Mouse (Mus musculus) c-Kit-negative CD71-positive TER-119-positive erythroid progenitor cells, embryonic 14.5 days (primary cell): Measurements from ENCODE around the gene Golga2.

Source experiments
- DNase-seq: peaks from one replicate; pipeline ENCODE4 v3.0.0-alpha.2; 2013; ENCODE audit warnings: low read depth, low spot score

Gene Golga2

DNA sequence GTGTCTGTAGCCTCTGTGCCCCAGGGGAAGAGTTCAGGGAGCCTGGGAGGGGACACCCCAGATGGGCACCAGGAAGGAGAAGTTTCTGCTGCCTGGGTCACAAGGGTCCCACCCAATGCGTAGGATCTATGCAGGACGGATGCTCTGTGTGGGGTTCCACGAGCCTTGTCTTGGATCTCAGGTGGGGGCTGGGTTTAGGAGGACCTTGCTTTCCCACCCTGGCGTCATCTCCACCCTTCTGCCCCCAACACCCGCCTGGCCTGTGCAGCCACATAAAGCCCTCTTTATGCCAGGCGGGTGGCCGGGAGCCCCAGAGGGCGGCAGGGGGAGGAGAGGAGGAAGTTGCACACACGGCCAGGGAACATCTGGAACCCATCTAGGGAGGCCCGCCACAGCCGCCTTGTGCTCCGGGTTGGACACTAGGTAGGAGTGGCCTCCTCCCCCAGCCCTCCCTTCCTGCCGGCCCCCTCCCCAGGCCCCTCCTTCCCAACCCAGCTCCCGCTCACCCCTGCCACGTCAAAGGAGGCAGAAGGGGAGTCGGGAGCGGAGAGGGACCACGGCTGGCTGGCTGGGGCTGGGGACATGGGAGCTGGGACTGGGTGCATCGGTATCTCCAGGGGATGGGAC, 30.7 kb downstream of the Golga2 start:
- no peak for DNase-seq

DNA sequence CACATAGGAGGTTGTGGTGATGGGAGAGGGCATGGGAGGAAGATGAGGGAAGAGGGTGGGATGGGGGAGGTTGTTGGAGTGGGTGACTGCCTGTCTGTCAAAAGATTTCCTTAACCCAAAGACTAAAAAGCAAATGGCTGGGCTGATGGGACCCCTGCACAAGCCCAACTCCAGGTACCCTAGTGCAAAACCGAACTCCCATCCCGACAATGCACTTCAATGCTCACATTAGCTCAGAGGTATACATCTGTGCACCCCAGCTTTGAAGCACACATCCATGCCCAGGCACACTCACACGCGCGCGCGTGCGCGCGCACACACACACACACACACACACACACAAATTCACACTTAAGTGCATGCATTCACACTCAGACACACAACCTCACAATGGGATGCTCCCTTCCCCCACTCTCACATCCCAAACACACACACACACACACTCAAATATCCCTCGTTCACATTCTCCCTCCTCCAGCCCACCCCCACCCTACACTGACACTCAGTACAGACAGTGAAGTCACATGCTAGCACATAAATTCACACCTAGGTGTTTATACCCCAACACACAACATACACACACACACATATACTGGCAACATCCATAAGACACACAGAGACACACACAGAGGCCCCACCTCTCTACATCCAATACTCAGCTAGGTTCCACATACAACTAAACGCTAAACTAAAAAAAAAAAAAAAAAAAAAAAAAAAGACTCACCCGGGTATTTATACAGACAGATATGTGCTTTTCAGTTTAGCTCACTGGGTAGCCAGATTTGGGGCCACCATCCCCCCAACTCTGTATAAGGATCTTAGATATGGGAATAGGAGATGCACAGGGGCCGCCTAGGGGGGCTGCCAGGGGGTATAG, 31.8 kb downstream of the Golga2 start:
- no peak for DNase-seq

DNA sequence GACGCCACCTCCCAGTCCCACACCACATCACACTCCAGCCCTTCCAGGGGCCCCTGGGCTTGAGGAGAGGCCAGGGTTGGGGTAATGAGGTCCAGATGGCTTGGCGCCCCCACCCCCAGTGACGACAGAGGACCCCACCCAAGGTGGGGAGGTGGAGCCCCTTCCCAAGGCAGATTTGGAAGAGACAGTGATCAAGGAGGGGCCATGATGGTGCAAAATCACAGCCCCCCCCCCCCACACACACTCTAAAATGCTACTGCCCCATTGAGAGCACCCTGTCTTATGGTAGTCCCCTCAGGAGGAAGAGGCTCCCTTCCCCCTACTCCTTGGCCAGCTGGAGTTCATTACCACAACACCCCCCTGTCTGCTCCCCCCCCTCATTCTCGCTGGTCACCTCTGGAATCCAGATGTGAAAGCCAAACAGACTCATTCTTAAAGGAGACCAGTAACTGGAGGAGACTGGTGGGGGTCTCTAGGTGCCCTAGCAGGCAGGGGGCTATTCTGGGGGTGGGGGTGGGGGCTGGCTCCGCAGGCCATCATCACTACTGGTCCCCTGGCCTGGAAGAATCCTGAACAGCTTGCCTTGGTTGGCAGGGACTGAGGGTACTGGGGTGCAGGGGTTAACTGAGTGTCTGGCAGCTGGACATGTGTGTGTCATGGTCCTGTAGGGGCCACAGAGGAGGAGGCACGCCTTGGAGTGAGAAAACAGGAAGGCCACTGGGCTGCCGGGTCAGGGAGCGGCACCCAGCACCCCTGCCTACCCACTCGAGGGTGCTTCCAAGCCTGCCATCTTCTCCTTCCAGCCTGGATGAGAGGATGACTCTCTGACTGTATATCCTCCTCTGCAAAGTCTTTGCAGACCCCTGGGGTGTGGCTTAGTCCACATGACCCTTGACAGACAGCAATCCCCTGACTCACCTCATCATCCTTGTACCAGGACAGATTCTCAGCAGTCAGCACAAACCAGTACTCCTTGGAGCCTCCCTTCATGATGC, 32.7 kb downstream of the Golga2 start:
- no peak for DNase-seq

DNA sequence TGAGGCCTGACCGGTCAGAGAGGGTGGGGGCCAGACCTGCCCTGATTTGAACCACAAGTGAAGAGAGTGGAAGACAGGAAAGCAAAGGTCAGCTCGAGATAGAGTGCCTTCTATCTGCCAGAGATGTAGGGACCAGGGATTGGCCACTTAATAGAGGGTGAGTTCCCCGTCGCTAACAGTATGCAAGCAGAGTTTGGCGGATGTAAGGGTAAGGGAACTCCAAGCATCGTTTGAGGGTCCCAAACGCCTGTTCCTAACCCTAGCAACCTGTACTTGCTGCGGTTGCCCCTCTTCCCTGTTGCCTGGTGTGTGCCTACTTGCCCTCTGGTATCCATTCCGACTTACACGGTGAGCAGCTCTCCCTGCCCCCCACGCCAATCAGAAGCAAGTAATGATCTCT, 33.5 kb downstream of the Golga2 start:
- no peak for DNase-seq

DNA sequence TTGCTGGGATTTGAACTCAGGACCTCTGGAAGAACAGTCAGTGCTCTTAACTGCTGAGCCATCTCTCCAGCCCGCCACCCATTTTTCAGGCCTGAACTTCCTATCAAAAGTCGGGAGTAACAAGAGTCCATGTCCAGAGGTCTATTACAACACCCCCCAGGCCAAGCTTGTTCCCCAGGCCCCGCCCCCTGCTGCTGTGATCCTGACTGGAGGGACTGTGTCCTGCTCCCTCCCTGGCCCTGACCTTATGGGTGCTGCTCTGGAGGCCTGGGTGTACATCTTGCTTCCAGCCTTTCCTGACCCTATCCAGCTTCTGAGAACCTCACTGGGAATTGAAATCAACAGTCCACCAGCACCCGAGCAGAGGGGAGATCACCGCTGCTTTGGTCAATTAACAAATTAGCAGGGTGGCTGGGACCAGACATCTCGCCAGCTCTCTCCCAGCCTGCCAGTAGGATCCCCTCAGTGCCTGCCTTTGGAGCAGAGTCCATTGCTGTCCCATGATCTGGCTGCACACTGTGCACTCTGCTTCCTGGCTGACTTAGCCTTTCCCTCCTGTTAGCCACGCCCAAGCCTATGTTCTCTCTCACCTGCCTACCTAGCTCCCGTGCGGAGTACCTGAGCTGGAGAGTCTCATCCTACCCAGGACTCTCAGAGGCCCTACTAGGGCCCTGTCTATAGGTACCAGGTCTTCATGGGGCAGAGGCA, 34.6 kb downstream of the Golga2 start:
- no peak for DNase-seq

DNA sequence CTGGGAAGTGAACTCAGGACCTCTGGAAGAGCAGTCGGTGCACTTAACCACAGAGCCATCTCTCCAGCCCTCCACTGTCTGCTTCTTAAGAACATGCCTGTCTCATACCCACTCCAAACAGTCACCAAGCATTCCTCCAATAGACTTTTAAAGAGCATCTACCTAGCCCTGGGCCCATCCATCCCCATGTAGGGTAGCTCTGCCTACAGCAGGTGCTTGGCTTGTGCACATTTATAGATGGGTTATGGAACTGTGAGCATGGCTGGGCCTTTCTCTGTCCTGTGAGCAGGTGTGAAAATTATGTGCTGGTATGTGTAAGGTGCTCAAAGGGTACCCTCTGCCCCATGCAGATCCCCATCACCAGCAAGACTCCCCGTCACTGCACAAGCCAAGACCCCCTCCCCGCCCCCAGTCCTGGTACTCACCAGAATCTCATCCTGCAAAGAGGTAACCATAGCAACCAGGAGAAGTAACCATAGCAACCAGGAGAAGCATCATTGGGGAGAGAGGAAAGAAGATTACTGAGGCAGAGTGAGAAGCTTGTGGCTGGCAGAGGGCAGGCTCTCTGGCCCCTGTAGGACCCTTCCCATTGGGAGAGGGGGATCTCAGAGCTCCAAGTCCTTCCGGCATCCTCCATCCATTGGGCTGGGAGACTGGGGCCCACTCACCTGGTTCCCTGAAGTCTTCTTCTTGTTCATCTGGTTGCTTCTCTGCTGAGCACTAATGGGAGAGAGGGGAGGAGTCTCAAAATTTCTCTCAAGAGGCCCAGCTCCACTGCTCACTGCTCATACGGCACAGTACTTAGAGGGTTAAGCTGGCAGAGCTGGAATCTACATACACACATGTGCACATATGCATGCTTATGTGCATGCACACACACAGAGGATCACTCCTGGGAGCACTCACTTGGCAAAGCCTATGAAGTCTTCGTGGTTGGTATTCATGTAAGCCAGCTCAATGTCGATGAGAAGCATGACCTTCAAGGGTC, 35.9 kb downstream of the Golga2 start:
- no peak for DNase-seq

DNA sequence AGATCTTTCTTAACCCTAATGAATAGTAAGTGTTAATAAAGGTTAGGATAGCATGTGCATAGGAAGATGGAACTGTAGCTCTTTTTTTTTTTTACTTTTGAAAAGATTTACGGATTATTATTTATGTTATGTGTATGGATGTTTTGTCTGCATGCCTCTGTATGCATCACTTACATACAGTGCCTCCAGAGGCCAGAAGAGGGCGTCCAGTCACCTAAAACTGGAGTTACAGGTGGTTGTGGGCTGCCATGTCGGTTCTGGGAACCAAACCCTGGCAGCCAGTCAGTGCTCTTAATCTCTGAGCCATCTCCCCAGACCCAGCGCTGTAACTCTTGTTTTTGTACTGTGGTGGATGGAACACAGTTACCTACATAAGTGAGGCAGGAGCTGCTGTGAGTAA, 37.1 kb downstream of the Golga2 start:
- DNase-seq = no peak

DNA sequence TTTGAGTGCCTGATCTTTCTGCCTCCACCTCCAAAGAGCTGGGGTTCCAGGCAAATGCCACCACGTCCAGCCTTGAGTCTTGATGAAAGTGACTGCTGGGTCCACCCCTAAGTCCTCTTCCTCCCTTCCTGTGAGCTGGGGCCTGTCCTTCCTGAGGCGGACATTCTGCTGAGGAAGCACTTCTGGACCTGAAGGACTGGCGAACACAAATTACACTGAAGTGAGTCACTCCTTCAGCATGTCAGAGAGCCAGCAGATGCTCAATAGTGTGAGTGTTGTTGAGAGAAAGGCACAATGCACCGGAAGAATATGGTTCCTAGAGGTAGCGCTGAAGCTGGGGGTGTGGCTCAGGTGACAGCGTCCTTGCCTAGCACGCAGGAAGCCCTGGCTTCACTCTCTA, 38.2 kb downstream of the Golga2 start:
- no peak for DNase-seq

DNA sequence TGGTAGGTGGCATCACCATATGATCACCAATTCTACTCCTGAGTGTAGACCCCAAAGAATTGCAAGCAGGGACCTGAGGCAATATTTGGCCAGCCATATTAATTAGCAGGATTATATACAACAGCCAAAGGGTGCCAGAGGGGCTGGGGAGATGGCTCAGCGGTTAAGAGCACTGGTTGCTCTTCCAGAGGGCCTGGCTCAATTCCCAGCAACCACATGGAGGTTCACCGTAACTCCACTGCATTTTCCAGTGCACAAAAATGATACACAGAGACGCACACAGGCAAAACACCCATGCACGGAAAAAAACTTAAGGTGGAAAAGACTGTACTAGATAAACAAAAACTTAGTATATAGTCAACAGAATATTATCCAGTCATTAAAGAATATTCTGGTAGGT, 40.0 kb downstream of the Golga2 start:
- DNase-seq = no peak

DNA sequence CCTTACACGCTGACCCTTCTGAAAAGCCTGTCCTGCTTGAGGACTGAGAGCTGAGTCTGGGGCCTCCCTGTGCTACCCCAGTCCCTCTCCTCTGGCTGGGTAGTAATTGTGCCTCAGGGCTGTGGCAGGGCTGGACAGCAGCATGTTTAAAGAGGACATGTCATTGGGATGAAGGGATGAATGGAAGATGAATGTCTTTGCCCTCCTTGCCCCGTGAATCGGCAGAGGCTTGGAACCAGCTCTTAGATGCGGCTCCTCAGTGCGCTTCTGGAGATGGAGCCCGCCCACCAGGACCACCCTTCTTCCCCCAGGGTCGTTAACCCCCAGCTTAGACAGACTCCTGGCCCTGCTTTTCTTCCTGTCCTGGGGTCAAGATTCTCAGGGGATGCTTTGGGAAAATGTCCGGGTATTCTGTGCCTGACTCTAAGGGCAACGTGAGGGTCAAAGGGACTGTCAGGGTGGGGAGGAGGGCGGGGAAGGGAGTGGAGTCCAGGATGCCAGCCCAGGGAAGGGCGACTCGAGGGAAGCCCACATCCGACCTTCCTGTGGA, 41.8 kb downstream of the Golga2 start:
- DNase-seq = no peak

DNA sequence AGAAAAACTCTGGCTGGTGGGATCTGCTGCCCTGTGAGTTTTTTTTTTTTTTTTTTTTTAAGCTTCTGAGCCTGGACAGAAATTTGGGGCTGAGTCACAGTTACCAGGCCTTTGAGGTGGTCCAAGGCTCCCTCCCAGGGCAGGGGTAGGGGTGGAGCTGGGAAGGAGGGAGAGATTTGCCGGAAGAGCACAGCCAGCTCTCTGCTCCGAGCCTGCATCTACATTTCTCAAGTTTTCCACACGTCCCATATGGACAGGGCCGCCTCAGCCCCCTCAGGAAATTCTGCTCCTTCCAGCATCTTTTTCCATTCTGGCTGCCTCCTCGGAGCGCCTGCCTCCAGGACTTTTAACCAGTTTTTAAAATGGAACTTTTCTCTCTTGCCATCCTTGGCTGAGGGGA, 42.3 kb downstream of the Golga2 start:
- no peak for DNase-seq

DNA sequence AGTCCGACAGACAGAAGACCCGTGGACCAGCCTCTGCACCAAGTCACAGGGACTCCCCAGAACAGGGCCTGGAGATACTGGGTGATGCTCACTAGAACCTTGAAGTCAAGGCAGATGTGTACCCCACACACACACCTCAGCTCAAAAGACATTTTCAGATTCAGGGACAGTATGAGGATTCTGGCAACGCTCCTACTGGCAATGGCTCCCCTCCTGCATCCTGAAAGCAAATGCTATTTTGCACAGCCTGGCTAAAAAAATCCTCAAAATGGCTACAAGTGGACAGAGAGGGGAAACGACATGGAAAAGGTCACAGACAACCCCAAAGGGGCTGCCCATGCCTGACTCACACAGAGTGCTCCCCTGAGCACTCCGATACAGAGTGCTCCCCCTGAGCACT, 45.0 kb downstream of the Golga2 start:
- no peak for DNase-seq

DNA sequence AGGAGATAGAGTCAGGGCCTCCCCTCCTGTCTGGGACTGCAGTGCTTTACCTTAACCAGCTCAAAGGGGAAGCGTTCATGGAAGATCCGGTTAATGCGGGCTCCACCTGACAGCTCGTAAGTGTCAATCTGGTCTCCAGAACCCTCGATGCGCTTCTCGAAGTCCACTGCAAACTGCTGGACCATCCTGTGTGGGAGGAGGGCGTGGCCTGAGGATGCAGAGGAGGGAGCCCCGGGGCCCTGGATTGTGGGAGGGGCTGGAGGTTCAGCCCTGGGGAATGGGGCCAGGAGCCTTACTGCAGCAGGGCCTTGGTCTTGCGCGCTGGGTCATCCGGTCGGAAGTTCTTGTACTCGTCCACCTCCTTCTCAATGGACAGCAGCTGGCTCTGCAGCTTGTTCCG, 48.7 kb downstream of the Golga2 start:
- no peak for DNase-seq

DNA sequence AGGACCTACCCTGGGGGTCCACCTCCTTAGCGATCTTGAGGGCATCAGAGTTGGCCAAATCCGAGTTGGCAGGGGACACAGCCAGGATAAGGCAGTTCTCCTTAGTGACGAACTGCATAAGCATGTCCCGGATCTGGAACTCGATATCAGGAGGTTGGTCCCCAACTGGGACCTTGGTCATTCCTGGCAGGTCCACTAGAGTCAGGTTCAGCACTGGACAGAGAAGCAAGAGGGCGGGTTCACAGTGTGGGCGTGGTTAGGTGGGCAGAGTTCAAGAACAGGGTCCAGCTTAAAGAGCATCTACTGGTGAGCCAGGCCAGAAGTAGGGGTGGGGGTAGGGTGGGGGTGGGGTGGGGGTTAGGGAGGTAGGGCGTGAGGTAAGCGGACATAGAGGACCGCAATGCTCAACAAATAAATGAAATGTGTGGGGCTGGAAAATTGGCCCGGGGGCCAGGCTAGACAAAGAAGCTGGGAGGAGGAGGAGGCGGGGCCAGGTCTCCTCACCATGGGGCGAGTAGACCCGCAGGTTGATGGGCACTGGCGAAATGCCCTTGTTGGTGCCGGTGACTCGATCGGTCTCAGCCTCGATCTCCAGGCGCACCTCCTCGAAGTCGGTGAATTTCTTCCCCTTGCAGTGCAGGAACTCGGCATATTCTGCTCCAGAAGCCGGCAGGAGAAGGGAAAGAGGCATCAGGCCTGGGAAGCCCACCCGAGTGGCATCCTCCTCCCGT, 52.9 kb downstream of the Golga2 start:
- no peak for DNase-seq

DNA sequence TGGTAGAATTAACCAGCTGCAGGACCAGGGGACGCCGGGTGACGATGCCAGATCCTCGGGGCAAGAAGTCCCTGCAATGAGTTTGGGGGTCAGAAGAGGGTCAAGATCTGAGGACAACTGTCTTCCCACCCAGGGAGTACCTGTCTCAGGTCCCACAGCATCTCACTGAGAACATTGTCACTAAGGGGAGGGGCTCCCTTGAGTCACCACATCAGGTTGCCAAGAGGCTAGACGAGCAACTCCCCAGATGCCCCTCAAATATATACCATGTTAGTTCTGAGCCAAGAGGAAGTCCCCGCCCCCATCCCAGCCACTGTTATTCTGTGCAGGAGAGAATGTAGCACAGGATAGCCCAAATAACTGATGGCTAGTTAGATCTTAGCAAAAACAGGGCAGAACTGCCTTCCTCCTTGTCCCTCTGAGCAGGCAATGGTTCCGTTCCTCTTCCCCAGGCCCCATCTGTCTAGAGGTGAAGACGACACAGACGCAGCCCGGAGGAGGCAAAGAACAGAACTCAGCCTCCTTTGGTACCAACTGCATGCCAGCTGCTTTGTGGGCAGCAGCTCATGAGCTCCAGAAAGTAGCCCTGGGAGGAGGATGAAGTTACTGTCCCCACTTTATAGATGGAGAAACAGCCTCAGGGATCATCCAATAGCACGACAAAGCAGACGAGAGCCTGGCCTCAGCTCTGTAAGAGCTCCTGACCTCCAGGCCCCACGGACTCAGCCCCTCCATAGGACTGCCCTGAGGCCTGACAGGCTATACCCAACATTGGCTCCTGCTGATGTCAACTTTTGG, 53.9 kb downstream of the Golga2 start:
- no peak for DNase-seq

DNA sequence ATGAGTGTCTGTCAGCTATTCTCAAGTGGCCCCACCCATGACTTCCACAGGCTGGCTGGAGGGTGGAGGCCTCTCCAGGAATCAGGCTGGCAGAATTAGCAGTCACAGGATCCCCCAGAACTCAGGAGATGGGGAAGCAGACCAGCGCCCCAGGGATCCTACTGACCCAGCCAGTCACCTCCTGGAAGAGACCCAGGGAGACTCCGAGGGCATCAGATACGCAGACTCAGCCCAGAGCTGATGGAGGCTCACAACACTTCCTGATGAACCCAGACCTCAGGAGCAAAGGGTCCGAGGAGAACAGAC, 54.4 kb downstream of the Golga2 start:
- DNase-seq = no peak

DNA sequence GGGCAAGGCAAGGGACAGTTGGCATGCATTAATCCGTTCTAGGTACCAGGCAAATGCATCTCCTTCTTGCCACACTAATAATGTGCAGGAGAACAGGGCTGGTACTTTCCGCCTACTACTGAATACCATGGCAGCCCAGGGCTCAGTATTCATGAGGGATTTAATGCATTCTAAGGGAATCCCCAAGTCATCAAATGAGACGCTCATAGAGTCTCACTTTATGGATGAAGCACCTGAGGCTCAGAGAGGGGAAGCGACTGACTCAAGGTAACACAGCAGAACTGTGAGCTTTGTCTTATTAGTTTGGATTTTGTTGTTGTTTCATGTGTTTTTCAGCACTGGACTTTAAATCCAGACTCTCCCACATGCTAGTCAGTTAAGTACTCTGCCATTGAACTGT, 54.9 kb downstream of the Golga2 start:
- DNase-seq = no peak

DNA sequence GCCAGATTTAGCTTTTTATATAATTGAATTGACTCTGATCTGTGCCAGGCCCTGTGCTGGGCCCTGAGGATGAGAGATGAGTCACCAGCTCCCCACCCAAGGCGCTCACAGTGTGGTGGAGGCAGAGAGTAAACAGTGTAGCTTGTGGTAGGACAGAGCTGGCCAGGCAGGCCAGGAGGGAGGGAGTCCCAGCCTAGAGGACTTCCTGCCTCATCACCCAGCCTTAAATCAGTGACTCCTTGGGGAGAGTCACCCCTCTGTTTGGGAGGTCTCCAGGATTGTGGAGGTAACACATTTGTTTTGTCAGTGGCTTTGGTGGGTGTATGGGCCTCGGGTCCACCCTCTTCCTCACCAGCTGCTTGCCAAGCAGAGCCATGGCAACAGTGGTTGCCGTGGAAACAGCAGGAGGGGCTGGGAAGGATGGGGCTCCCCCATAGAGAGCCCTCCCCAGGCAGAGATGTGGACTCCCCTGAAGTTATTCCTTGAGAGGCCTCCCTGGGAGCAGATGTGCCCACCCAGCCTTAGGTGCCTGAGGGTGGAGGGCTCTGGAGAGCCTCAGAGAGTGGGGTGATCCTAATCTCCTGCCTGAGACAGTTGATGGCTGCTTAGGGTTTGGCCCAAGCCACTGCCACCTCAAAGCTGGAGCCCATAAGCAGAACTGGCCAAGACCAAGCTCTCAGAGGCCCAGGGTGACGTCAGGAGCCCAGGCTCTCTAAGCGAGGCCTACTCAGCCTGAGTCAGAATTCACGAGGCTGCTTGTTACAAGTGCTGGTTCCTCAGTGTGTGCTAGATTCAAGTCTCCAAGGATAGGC, 55.6 kb downstream of the Golga2 start:
- no peak for DNase-seq
